Mouse (Mus musculus): ENCODE measurements around the gene Fgf13.

The Fgf13 gene

GRCm38 (mm10) chrX:59186922-59187321 is 380.9 kb downstream of the Fgf13 start:
- DNase-seq (ENCODE audit: low spot score in 2 of 2), result no peak

GRCm38 (mm10) chrX:59182323-59182722 is 385.5 kb downstream of the Fgf13 start:
- DNase-seq (ENCODE audit: low spot score in 2 of 2), result no peak

- no peak for DNase-seq (ENCODE audit: low spot score in 2 of 2)
These were observed 388.2 kb downstream of the Fgf13 start for GRCm38 (mm10) chrX:59179627-59180026.

GRCm38 (mm10) chrX:59179081-59179596 is 388.7 kb downstream of the Fgf13 start:
- no peak for DNase-seq (ENCODE audit: low spot score in 2 of 2)

GRCm38 (mm10) chrX:59177653-59178052 is 390.2 kb downstream of the Fgf13 start:
- no peak for DNase-seq (ENCODE audit: low spot score in 2 of 2)

- no peak for DNase-seq (ENCODE audit: low spot score in 2 of 2)
These were observed 395.7 kb downstream of the Fgf13 start for GRCm38 (mm10) chrX:59172200-59172599.

- DNase-seq (ENCODE audit: low spot score in 2 of 2), result no peak
These were observed 401.1 kb downstream of the Fgf13 start for GRCm38 (mm10) chrX:59166763-59167162.

- no peak for DNase-seq (ENCODE audit: low spot score in 2 of 2)
These were observed 425.9 kb downstream of the Fgf13 start for GRCm38 (mm10) chrX:59141947-59142346.

- peak in 1 of 2 experiments; percentile 61 for DNase-seq (ENCODE audit: low spot score in 2 of 2)
These were observed 432.9 kb downstream of the Fgf13 start for GRCm38 (mm10) chrX:59134928-59135361.

- DNase-seq (ENCODE audit: low spot score in 2 of 2), result peak in 1 of 2 experiments; percentile 66
These were observed 433.6 kb downstream of the Fgf13 start for GRCm38 (mm10) chrX:59134166-59134861.

GRCm38 (mm10) chrX:59133834-59134165 is 434.1 kb downstream of the Fgf13 start:
- peak in 1 of 2 experiments; percentile 59 for DNase-seq (ENCODE audit: low spot score in 2 of 2)

- no peak for DNase-seq (ENCODE audit: low spot score in 2 of 2)
These were observed 434.5 kb downstream of the Fgf13 start for GRCm38 (mm10) chrX:59133416-59133815.

- no peak for DNase-seq (ENCODE audit: low spot score in 2 of 2)
These were observed 441.2 kb downstream of the Fgf13 start for GRCm38 (mm10) chrX:59126637-59127036.

- DNase-seq (ENCODE audit: low spot score in 2 of 2), result no peak
These were observed 454.7 kb downstream of the Fgf13 start for GRCm38 (mm10) chrX:59113187-59113586.

- no peak for DNase-seq (ENCODE audit: low spot score in 2 of 2)
These were observed 481.9 kb downstream of the Fgf13 start for GRCm38 (mm10) chrX:59085928-59086327.

GRCm38 (mm10) chrX:59080427-59080826 is 487.4 kb downstream of the Fgf13 start:
- no peak for DNase-seq (ENCODE audit: low spot score in 2 of 2)

- DNase-seq (ENCODE audit: low spot score in 2 of 2), result no peak
These were observed 495.8 kb downstream of the Fgf13 start for GRCm38 (mm10) chrX:59072083-59072482.

- no peak for DNase-seq (ENCODE audit: low spot score in 2 of 2)
These were observed 504.7 kb downstream of the Fgf13 start for GRCm38 (mm10) chrX:59063157-59063556.

GRCm38 (mm10) chrX:59034969-59035368 is 532.9 kb downstream of the Fgf13 start:
- DNase-seq (ENCODE audit: low spot score in 2 of 2), result no peak
